Mouse (Mus musculus) layer of hippocampus, adult 8-10 months (tissue): ENCODE results near the gene Atp6v0a4. TPM values are rescaled to one million over a fixed set of nuclear protein-coding genes. Genes with fewer than 3 reads are reported as not detected.
A peak's percentile ranks its signal among the peaks of the same experiment; 100 is the strongest.

ENCODE experiments used
- DNase-seq, 2 experiments: peaks; one replicate each; pipeline ENCODE4 v3.0.0; 2022; ENCODE audit warnings: low spot score in 2 of 2
- total RNA-seq, 4 experiments: library from RNA; stranded (reverse); gene quantifications; 2 replicates each; pipeline ENCODE4 v1.2.4; 2022

Gene Atp6v0a4
- total RNA-seq, 4 experiments from 2014 or later, result 1.5 to 19.0 (median 9.9) TPM

DNA sequence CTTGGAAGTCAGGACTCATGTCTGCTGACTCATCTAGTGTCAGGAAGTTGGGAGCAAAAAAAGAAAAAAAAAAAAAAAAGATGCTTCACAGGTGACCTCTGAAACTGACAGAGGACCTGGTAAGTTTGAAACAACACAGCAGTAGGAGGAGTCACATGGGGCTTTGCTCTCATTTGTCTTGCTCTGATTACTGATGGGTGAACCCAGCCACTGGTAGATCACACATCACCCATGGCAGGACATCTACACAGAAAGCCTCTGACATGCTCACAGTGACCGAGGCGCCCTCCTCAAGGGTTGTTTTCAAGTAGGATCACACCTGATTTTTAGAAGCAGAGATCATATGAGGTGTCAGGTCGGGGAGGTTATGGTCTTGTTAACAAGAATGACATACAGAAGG lies 1.1 kb upstream of the Atp6v0a4 start:
- no peak for DNase-seq

DNA sequence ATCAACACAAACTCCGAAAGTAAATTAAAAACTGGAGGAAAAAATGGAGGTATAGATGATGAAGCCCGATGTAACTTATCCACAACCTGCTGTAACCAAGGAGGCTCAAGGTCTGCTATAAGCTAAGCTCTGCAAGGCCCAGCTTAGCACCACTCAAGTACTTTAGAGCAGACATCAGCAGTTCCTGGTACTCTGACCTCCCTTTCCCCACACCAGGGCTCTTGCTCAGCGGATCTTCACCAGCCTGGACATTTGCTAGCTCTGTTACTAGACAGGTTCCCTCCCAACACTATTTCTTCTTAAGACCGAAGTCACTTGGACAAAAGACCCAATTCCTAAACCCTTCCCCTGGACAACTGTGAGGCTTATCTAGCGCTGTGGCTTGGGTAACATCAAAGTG lies 496 bp upstream of the Atp6v0a4 start:
- DNase-seq, result no peak

DNA sequence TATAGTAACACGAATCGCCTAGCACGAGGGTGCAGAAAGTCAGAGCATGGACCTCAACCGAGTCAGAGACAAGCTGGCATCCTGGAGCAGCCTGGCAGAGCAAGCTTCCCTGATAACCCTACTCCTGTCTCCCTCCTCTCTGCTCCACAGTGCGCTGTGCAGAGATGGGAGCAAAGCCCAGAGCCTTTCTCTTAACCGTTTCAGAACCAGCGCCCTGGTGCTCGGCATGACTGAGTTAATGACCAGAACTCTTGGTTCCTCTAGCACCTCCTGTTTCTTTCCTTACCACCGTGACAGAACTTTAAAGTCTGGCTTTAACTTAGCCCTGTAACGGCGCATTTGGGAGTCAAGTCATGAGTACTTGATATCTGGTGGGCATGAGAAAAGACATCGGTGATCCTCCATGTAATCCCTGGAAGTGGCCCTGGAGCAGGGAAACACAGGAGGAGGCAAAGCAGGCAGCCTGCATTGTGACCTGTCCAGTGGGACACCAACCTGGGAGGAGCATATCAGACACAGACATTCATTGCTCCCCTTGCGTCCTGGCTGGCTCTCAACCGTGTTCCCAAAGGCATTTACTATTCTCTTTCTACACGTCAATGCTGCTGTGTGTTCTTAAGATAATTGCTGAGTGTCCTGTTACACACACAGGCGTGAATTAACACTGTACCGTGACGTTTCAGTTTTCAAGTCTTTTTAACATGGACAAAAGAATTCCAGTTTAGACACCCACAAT lies 747 bp downstream of the Atp6v0a4 start:
- no peak for DNase-seq

DNA sequence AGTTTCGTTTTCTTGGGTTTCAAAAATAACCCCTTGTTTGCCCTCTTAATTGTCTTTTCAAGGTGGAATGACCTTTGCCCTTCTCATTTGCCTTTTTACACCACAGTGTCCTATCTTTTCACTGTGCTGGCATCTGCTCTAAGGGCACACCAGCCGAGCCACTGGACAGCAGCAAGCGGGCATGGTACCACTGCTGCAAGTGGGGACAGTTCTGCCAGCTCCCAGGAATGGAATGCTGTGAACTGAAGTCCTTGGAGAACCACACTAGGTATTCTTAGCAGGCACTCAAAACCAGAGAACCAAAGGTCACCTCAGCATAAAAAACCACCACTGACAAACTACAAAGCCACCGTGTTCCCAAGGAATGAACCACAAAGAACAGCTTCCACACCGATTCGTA lies 1.6 kb downstream of the Atp6v0a4 start:
- DNase-seq, result no peak

DNA sequence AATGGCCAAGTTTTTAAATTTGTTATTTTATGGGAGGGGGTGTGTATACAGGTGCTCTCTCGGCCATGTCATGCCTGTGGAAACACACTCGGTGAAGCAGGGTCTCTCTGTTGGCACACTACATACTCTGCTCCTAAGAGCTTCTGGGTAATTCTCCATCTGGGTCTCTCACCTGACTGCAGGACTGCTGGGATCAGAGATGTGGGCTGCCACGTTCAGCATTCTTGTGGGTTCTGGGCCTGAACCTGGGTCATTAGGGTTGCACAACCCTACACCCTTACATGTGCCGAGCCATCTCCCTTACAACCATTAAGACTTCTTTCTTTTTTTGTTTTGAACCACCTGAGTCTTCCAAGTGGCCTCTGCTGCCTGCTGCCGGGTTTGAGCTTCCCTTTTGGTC lies 2.5 kb downstream of the Atp6v0a4 start:
- no peak for DNase-seq

DNA sequence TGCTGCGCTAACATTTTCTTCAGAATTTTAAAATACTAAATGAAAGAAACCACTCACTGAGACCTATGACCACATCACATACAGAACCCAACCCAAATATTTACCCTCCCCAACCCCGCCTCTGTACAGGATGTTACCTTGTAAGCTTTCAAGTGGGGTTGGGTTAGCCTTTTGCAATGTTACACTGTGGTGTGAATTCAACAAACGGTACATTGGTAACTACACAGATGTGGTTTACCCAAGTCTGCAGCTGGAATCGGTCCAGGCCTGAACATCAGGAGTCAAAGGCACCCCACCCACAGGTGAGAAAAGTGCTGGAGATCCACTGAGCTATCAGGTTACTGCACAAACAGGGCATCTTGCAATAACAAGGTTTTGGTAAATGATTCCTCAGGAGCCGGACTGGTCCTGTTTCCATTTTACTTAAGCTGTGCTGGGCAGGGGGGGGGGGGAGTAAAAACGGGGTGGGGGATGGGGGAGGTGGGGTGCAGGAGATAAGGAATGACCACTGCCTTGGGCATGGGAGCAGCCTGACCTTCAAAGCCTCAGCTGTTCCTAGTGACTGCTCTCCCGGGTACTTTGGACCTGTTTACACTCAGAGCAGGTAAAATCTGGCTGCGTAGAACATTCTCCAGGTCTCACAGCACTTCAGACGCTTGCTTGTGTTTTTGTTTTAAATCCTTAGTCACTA lies 3.6 kb downstream of the Atp6v0a4 start:
- DNase-seq, result no peak

DNA sequence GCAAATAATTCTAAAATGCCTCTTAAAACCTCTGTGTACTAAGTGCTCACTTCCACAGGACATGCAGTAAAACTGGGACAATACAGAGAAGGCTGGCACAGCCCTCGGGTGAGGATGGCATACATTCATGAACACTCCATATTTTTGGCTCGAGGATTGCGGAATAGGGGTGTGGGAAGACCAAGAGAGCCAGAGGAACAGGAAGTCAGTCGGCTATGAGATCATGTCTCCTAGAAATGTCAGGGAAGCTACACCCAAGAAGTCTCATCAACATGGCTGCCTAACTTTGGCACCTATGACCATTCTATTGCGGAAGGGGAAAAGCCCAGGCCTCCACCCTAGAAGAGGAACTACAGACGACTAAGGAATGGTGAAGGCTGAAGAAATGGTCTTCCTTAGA lies 6.0 kb downstream of the Atp6v0a4 start:
- no peak for DNase-seq

DNA sequence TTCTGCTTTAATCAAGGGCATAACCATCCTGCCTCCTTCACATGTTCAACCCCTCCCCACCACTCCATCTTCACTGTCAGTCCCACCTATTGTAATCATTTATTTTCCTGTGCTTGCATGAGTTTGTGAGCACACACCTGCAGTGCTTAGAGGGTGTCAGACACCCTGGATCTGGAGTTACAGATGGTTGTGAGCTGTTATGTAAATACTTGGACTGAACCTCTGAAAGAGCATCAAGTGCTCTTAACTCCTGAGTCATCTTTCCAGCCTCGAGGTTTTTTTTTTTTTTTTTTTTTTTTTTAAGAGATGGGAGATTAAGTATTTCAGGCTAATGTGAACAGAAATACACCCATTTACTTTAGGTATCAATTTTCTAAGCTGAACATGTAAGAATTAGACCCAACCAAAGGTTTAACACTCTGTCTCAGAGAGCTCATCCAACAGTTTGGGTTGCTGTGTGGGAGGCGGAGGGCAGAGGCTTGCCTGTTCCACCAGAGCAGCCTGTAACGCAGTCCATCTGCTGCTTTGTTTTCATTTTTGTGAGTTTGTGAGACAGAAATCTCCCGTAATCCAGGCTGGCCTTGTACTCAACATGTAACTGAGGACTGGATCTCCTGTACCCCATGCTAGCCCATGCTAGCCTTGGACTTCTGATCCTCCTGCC lies 8.1 kb downstream of the Atp6v0a4 start:
- peak; percentile 50 to 65 for DNase-seq

DNA sequence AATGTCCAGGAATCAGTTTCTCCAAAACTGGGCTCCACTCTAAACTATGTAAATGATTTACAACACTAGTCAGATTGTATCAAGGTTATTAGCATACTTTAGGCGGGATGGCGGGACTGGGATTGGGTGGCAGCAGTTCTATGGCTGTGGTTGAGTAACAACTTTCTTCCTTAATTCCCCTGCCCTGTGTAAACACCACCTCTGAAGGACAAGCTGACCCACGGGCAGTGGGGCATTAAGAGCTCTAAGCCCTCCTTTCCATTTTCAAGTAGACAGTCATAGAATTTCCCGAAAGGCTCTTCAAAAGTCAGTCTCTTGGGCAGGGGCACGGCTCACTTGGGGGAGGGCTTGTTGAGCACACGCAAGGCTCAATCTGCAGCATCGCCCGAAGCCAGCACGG lies 13.5 kb downstream of the Atp6v0a4 start:
- DNase-seq, result no peak

DNA sequence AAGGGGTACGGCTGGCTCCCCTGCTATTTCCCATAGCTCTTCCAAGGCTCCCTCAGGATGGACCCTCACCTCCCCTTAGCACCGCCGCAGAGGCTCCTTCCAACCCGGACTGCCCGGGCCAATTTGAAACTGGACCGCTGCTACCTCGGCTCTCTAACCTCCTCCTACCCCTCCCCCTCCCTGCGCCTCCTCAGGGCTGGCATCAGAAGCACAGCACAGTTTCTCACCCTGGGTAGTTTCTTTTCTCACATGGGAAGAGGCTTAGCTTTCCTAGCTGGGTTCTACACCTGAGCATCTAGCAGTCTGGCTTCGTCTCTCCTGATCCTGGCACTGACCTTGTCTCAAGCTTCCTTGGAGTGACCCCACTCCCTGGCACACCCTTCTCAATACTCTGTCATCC lies 14.5 kb downstream of the Atp6v0a4 start:
- DNase-seq, result no peak

DNA sequence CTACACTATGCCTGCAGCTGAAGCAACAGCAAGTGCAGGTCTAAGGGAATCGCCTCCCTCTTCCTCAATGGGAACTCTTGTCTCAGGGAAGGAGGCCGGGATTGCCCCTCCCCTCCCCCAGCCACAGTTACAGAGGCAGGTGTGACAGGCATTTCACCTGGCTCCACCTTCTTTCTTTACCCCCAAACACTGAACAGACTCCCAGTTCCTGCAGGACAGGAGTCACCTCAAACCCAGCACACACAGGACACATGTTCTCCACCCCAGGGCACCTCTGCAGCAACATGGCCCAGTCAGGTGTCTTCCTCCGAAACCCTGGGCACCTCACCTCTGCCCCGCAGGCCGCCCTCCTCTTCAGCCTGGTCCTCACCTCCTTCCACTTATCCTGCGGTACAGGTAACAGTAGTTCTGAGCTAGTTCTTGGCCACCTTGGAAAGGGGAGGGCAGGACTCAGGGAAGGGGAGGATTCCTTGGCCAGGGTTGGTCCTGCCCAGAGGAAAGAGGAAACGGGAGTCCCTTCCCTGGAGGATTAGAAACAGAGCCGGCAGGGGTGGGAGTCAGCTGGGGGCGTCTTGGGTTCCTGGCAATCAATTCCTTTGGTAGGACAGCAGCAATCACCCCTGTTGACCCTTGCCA lies 15.1 kb downstream of the Atp6v0a4 start, which contains the start of gene Tmem213:
Gene Tmem213 (plus strand): TSS at position 96 of the 636 bp plus-strand sequence.
- DNase-seq, result no peak

DNA sequence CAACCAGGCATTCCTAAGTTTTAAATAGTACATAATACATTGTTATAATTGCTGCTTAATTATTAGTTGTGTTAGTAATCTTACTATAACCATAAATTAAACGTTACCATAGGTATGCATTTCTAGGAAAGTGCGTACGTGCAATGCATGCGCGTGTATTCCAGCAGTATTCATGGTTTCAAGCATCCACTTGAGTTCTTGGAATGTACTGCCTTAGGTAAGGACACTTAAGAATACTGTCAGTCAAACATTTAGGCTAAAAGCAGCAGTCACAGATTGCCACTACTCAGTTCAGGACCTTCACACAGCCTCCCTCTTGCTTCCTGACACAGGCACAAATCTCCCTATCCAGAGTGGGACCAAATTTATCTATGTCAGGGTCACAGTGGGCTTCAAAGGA lies 15.9 kb downstream of the Atp6v0a4 start:
- DNase-seq, result no peak

DNA sequence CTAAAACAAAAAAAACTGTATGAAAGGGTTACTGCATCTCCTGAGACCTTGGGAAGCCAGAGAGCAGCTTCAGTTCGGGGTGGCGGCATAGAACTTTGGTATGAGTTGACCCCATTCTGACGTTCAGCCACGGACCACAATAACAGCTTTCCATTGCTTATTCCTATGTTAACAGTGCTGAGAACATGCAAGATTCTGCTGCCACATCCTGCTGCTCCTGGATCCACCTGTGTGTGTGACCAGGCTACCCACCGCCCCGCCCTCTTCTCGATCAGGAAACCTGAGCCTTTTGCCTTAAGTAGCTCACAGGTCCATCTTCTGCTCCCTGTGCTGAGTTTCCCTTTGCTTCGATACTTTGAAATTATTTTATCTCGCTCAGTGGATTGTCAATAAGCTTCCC lies 18.5 kb downstream of the Atp6v0a4 start:
- DNase-seq, result no peak

DNA sequence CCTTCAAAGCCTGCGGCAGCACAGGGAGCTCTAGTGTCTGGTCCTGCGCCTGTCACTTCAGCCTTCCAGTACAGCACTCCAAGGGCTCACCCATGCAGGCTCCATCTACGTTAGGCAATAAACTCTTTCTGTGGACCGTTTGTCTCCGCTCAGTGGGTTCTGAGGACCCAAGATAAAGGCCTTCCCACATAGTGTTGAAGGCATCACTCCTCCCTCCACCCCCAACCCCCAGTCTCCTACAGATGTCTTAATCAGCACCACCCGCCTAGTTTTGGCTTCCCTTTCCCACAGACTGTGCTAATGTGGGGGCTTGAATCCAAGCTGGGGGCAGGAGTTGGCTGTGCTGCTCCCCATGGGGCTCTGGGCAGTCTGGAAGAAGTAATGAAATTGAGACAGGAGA lies 20.6 kb downstream of the Atp6v0a4 start:
- no peak for DNase-seq

DNA sequence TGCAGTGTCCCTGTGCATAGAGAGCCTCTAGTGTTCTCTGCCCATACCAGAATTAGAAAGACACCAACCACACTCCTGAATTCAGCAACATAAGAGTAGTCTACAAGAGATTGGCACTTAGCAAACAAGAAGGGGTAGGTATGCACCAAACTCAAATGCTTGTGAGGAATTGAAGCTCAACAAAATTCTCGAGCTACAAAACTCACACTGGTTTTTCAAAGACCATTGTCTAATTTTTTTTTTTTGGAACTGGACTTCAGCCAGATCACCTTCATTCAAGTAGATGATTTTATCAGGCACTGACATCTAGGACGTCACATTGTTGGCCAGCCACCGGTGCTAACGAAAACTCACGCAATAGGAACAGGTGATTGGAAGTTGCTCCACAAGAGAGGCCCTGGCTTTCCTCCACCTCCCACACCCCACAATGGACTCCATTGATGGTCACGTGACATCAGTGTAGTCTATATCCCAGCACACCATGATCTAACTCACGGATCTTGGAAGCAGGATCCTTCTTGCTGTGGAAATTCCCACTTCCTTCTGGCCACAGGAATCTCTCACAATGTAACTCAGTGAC lies 22.1 kb downstream of the Atp6v0a4 start:
- no peak for DNase-seq

DNA sequence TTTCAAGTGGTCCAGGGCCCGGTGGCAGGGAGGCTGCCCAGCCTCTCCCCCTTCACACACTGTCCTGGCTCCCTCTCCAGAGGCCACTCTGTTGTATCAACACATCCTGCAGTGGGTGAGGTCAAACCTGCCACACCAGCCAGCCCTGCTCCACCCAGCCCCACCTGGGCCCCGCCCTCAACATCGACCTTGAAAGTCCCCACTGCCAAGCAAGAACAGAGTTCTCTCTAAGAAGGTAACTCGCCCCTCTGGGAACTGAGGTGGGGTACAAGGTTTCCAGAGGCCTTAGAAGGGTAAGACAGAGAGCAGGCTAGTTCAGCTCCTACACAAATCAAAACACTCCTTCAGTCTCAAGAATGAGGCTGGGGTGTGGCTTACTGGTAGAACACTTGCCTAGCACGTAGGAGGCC lies 27.4 kb downstream of the Atp6v0a4 start:
- no peak for DNase-seq

DNA sequence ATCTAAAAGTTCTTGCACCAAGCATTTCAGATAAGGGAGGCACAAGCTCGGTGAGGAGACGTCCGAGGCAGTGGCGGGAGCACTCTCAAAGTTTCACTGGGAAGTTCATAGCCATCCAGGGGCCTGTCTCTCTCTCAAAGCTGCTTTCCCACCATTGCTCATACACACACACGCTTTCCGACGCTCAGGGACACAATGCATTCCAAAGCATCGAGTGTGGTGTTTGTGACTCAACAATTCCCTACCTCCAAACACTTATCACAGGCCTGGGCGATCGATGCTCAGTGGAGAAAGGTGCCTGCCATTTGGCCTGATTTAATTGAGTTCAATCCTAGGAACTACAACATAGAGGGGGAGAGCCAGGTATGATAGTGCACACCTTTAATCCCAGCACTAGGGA lies 29.7 kb downstream of the Atp6v0a4 start:
- DNase-seq, result no peak

DNA sequence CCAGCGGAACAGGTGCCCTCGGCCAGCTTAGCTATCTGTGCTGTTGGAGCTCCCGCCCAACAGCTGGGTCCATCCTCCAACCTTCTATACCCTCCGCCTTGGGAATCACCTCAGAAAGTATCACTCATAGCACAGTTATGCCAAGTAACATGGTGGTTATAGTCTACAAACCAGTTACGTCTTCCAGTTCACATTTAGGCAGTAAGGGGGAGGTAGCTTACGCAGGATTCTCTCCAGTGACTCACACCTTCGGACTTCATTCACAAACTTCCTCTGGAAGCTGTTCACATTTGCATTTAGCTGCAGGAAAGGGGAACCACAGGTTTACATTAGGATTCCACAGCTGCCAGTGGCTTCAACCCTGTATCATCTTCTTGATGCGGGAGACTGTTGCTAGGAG lies 31.8 kb downstream of the Atp6v0a4 start:
- no peak for DNase-seq

DNA sequence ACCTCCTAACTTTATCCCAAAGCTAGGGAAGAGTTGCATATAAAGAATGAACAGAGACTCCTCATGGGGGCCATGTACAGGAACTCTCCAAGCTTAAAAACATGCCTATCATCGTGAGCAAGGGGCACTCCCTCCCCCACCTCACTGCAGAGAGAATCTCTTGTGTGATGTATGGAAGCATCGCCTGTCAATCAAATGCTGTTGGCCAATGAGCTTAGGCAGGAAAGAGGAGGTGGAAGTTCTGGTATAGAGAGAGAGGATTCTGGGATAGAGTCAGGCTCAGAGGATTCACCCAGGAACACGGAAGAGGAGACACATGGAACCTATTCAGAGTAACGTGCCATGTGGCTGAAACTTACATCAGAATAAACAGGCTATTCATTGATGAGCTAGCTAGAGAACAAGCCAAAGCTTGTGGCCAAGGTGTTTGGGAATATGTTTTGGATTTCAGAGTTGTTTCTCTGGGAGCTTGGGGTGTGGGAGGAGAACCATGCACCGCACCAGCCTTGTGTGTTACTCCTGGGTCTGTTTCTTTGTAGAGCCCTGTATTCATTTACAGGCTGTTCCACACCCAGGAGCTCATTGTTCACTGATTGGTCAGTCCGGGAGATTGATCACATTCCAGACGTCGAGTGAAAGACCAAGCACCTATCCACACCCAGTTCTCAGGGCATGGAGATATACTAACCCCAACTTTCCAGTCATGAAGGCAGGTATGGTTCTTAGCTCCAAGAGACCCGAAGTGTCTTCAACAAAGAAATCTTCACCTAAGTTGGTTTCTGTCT lies 37.0 kb downstream of the Atp6v0a4 start:
- no peak for DNase-seq

DNA sequence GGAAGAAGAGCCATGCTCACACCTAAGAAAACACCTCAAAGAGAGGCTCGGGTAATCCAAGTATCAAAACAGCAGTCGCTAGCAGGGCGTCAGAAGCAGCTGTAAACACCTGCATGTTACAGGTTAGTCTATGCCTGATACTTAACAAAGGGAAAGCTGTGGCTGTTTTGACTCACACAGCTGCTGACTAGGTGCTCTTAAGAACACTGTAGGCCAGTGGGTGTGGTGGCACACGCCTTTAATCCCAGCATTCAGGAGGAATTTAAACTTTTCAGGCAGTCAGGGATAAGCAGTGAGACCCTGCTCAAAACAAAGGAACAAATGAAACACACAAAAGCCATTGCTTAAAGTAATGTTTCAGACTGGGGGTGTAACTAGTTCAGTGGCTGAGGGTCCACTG lies 41.2 kb downstream of the Atp6v0a4 start:
- DNase-seq, result no peak
